Mouse (Mus musculus) thymus, postnatal 36 days (tissue): Measurements from ENCODE around the gene Ifitm1.

ENCODE experiments used
- DNase-seq, 2 experiments: peaks; one replicate each; pipeline ENCODE4 v3.0.0; 2022; ENCODE audit warnings: mixed read lengths in 2 of 2

Gene Ifitm1

GRCm38 (mm10) chr7:140966921-140967320 is at the start of gene Ifitm1:
Gene Ifitm1 (plus strand): TSS chr7:140967221.
- DNase-seq: no peak

DNA sequence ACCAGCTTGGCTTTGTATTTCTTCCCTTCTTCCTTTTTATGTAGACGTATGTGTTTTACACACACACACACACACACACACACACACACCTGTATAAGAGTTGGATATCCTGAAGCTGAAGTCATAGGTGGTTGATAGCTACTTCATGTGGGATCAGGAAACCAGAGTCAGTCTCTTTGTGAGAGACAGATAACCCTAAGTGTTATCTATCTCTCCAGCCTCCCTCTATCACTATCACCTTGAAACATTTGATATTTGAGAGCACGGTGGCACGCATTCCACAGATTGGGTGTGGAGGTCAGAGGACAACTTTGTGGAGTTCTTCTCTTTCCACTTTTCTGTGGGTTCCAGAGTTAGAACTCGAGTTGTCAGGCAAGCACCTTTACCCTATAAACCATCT is 47.1 kb upstream of the Ifitm1 start:
- DNase-seq: no peak

- DNase-seq: no peak
Measured at GRCm38 (mm10) chr7:140920418-140921029, 46.5 kb upstream of the Ifitm1 start, which contains the start of gene Nlrp6. Gene Nlrp6 (plus strand): TSS chr7:140920902.

GRCm38 (mm10) chr7:140921225-140921975 is 45.6 kb upstream of the Ifitm1 start:
- DNase-seq: no peak

GRCm38 (mm10) chr7:140922398-140923069 is 44.5 kb upstream of the Ifitm1 start:
- no peak for DNase-seq

DNA sequence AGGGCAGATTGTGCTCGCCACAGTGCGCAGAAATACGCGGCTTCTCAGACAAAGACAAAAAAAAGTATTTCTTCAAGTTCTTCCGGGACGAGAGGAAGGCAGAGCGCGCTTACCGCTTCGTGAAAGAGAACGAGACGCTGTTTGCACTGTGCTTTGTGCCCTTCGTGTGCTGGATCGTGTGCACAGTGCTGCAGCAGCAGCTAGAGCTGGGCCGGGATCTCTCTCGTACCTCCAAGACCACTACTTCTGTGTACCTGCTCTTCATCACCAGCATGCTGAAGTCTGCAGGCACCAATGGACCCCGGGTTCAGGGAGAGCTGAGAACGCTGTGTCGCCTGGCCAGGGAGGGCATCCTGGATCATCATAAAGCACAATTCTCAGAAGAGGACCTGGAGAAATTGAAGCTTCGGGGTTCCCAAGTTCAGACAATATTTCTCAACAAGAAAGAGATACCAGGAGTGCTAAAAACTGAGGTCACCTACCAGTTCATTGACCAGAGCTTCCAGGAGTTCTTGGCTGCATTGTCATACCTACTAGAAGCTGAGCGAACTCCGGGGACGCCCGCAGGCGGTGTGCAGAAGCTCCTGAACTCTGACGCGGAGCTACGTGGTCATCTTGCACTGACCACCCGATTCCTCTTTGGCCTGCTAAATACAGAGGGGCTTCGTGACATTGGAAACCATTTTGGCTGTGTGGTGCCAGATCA is 43.8 kb upstream of the Ifitm1 start:
- no peak for DNase-seq

DNA sequence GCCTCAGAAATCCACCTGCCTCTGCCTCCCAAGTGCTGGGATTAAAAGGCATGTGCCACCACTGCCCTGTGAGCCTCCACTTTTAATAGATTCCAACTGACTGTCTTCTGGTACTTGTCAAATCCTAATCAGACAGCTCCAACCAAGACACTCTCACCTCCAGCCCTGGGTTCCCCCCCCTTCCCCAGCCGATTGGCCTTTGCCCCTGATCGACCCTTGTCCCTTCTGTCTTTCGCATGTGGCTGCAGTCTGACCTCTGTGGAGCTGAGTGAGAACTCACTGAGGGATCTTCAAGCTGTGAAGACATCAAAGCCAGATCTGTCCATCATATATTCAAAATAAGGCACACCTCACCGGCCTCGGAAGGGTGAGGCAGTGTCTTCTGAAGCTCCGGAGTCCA is 39.8 kb upstream of the Ifitm1 start:
- no peak for DNase-seq

- peak in 1 of 2 experiments; percentile 22 for DNase-seq
Measured at GRCm38 (mm10) chr7:140938436-140938835, 28.6 kb upstream of the Ifitm1 start.

DNA sequence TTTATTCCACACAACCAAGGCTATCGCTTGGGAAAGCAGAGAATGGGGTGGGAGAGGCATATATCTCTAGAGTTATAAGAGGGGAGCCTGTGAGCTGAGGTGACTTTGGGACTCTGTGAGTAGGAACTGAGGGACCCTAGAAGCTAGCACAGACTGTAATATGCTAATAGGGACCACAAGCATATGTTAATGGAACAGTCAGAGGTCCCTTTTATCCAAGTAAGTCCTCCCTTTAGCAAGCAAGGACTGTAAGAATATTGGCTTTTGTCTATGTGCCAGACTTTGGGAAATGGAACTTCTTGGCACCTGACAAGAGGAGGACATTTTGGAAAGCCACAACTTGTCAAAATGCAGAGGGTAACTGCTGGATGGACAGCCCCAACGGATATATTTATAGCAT is 28.1 kb upstream of the Ifitm1 start:
- DNase-seq: no peak

DNA sequence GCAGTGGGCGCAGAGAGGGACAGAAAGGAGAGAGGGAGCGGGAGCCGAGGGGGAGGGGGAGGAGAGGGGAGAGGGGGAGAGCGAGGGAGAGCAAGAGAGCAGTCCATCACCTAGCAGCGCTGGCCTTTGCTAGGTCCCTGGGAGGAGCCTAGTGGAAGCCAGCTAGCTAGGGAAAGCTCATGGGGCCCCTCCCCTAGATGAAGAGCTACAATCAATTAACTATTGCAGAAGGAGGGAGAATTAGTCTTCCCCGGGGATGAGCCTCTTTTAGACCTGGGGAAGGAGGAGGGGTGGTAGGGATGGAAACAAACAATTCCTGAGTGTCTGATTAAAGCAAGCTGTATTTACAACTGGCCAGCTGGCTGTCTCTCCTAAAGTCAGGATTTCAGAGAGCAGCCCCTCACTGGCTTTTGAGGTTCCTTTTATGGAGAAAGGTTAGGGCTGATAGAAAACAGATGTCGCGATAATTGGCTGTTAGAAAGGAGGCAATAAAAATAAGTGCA is 27.3 kb upstream of the Ifitm1 start:
- DNase-seq: no peak

DNA sequence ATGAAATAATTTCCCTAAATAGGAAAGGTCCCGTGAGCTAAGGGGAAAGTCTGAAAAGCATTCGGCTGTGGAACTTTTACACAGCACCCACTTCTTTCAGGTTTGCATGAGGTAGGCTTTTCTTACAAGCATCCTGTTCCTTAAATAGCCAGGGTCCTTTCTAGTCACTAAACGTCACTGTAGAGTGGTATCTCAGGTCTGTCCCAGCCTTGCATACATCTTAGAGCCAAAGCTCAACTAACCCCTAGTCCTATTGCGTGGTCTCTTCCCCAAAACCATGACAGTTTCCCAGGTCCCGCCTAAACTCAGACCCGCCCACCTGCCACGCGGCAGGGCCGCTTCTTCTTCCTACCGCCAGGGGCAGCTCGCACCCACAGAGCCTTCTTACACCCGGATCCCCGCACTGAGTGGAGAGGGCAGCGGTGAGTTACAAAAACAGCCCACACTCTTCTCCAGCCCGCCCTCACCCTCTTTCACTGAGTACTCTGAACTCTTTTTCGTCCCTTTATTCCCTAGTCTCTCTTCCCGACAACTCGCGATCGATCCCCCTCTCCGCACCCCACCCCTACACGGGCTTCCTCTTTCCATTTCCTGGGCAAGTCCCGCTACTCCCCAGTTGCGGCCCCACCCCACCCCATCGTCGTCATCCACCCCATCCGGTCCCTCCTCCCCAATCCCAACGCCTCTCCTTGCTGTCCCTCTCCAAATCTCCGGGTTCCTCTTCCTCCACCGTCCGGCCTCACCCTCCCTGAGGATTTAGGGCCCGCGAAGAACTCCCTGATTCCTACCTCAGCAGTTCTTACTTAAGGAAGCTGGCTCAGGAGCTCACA is 25.6 kb upstream of the Ifitm1 start, which contains the start of gene Pgghg:
Gene Pgghg (plus strand): TSS at position 170 of the 830 bp plus-strand sequence.
- DNase-seq: peak; percentile 79 to 82

DNA sequence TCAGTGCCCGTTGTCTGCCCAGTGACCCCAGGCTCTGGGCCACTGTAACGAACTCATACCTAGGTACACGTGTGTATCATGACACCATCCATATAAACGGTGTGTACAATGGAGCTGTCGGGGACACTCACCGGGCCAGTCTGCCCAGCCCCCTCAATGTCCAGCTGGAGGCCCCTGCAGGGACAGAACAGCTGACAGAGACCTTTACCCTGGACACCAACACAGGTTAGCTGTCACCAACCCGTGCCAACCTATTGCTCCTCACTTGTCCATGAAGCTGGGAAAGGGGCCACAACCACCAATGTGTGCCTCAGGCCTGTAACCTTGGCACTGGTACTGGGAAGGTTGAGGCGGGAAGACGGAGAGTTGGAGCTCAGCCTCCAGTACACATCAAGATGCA is 24.7 kb upstream of the Ifitm1 start:
- no peak for DNase-seq

GRCm38 (mm10) chr7:140942811-140943210 is 24.2 kb upstream of the Ifitm1 start:
- DNase-seq: no peak

GRCm38 (mm10) chr7:140943356-140943755 is 23.7 kb upstream of the Ifitm1 start:
- DNase-seq: no peak

- DNase-seq: no peak
Measured at GRCm38 (mm10) chr7:140944236-140944635, 22.8 kb upstream of the Ifitm1 start.

GRCm38 (mm10) chr7:140945247-140945646 is 21.8 kb upstream of the Ifitm1 start:
- no peak for DNase-seq

GRCm38 (mm10) chr7:140946311-140946710 is 20.7 kb upstream of the Ifitm1 start:
- no peak for DNase-seq

- DNase-seq: no peak
Measured at GRCm38 (mm10) chr7:140946980-140947379, 20.0 kb upstream of the Ifitm1 start.

DNA sequence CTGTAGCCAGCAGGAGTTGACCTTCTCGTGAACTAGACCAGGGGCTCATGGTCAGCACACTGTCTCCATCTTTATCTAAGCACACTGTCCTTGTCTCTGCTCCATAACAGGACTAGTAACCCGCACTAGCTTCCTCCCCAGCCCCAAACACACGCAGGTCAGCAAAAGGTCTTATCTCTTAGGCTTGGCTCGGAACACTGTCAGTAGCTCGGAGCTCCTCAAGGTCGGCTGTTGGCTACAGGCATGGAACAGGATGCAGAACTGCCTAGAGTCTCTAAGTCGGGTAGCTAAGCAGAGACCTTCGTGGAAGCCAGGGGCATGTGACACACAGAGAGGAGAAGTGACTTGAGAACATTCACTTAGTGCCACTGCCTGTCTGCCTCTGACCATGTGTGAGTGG is 18.9 kb upstream of the Ifitm1 start:
- DNase-seq: no peak

- DNase-seq: no peak
Measured at GRCm38 (mm10) chr7:140949255-140949654, 17.8 kb upstream of the Ifitm1 start.

DNA sequence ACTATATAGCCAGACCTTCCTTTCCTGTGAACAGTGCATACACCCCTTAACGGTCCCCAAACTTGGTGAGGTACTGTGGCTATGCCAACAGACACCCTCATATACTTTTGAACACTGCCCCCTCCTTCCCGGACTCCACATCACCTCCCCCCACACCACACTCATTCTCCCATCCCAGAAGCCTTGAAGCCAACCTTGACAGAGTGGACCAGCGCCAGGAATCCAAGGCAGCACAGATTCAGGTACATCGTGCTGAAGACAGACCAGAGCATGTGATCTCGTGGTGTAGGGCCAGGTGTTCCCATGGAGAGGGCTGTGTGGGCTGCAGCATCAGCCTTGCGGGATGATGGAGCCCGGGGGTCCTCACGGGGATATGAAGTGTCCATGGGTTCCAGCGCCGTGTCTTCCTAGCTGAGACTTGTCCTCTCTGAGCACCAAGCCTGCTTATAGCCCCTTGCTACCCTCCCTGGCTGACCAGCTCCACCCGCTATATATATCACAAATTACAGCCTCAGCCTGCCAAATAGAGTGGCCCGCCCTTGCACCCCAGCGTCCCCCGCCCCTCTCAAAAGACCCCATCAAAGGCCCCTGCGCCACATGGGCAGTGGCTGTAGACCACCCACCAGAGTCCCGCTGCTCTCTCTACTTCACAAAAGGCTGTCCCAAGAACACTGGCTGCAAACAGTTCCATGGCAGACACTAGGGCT is 17.0 kb upstream of the Ifitm1 start, which contains the start of gene Ifitm5:
Gene Ifitm5 (minus strand): TSS at position 468 of the 707 bp plus-strand sequence.
- DNase-seq: no peak
